ENCODE assay signal across 14 mouse cellular contexts in genomic region chr16:30948216-30948615, GRCm38 (mm10).
DNase-seq lines count a peak whose midpoint lies in the region.
"Had no signal": no experiment of that assay in that cellular context is flagged by ENCODE, and none has a peak within 500 bp of the region (broad histone marks: within the 10 kb centered on the region; RNA-seq: fewer than 3 reads in every experiment).

No protein-coding gene starts in this region.

- H3K27ac ChIP-seq in macrophage = peak overlapping the region; percentile 53
- H3K27ac ChIP-seq: midbrain, embryonic 10.5 days had no signal

- no peak overlapping the region for H3K4me3 ChIP-seq in macrophage (ENCODE audit: inconsistent target)
- H3K4me3 ChIP-seq: erythroblast, embryonic 14.5 days; midbrain, embryonic 10.5 days had no signal

- 69% methylated on average over 4 of the region's 4 CpGs for WGBS in macrophage (ENCODE audit: missing documents)

- H3K79me2 ChIP-seq in macrophage (ENCODE audit: inconsistent target) = no peaks in the 10 kb centered on the region

- DNase-seq in frontal cortex, postnatal 36 days (ENCODE audit: low spot score in 2 of 2) = peak; percentile 25 to 69
- no peak for DNase-seq in frontal cortex, postnatal 14 days (ENCODE audit: low spot score in 2 of 2)
- DNase-seq in 416B (ENCODE audit: low read depth) (peak; percentile 51), MEL-GATA-1-ER (ENCODE audit: extremely low read depth, low read depth) (peak; percentile 15)
- DNase-seq in retina, embryonic 14.5 days (ENCODE audit: low spot score) = no peak
- no peak for DNase-seq in layer of hippocampus, adult 8-10 months (ENCODE audit: low spot score in 2 of 2)
- no peak for DNase-seq in layer of hippocampus, adult 11-12 months (ENCODE audit: low spot score)
- DNase-seq: cerebellum, adult 9-10 months; embryo, embryonic 11 days; heart, postnatal 14 days; kidney, postnatal 14 days had no signal

- H3K36me3 ChIP-seq in macrophage (ENCODE audit: inconsistent target) = no peaks in the 10 kb centered on the region
- H3K36me3 ChIP-seq: midbrain, embryonic 10.5 days had no signal

Comparison
In these comparisons a context has a peak if more than half of its experiments do, and no peak if none do; other contexts are left out.
1. DNase-seq: peak in frontal cortex, postnatal 36 days (2 of 2), 416B (single experiment) and MEL-GATA-1-ER (single experiment); none in frontal cortex, postnatal 14 days (0 of 2), retina, embryonic 14.5 days (single experiment), layer of hippocampus, adult 8-10 months (0 of 2) and layer of hippocampus, adult 11-12 months (single experiment).